Mouse (Mus musculus) spleen, adult 2 months (tissue): ENCODE results near the gene Gfod1. TPM values are rescaled to one million over a fixed set of nuclear protein-coding genes. Genes with fewer than 3 reads are reported as not detected.

ENCODE experiments used
- DNase-seq, 2 experiments: peaks; one replicate each; pipeline versions ENCODE4 v3.0.0 to v3.0.0-alpha.2; 2012 to 2021; ENCODE audit warnings: low spot score in 2 of 2, low read depth in 1 of 2
- H3K27ac ChIP-seq: fragments of 200-500 bp; 2 replicates; pipeline ENCODE4 v1.5.1; 2012; ENCODE audit warnings: low read length, inconsistent platforms; ENCODE audit not compliant: insufficient read depth
- H3K27me3 ChIP-seq: fragments of 200-500 bp; 2 replicates; pipeline ENCODE4 v1.6.1; 2012; ENCODE audit warnings: mild to moderate bottlenecking, moderate library complexity, low read length, inconsistent platforms; ENCODE audit not compliant: control insufficient read depth, insufficient read depth
- H3K36me3 ChIP-seq: fragments of 200-500 bp; 2 replicates; pipeline ENCODE4 v1.6.1; 2012; ENCODE audit warnings: mild to moderate bottlenecking, low read length, inconsistent platforms; ENCODE audit not compliant: control insufficient read depth, insufficient read depth
- H3K4me1 ChIP-seq: fragments of 200-500 bp; 2 replicates; pipeline ENCODE4 v1.6.1; 2011; ENCODE audit warnings: inconsistent platforms; ENCODE audit not compliant: control insufficient read depth, insufficient read depth, insufficient read length
- H3K4me3 ChIP-seq: fragments of 200-500 bp; 2 replicates; pipeline ENCODE4 v1.5.1; 2011; ENCODE audit warnings: mild to moderate bottlenecking, inconsistent platforms; ENCODE audit not compliant: insufficient read depth, insufficient read length; ENCODE audit errors: extremely low read depth
- CTCF ChIP-seq: fragments of 200-500 bp; IDR thresholded peaks from 2 replicates; pipeline ENCODE4 v1.5.1; 2011; ENCODE audit warnings: mild to moderate bottlenecking, inconsistent platforms; ENCODE audit not compliant: insufficient read depth, insufficient read length, insufficient replicate concordance; ENCODE audit errors: extremely low read depth
- POLR2A ChIP-seq: fragments of 200-500 bp; IDR thresholded peaks from 2 replicates; pipeline ENCODE4 v1.6.1; 2011; ENCODE audit warnings: low read depth, low read length, inconsistent platforms
- WGBS: fragments of 180-500 bp; shearing (Covaris S2); methylation state at CpG from one replicate; pipeline ENCODE4 v1.1.7; 2018; 5-methylcytosine and 5-hydroxymethylcytosine counted together
- polyA plus RNA-seq: library from polyadenylated mRNA; depleted of rRNA; stranded (reverse); fragments of >200 nt; gene quantifications from 2 replicates; pipeline ENCODE4 v1.2.3, GENCODE M21; 2012

Gene Gfod1
- polyA plus RNA-seq, 1 experiment: 2.8 TPM

- Histone ChIP-seq H3K27ac (no peak overlapping the region), H3K27me3 (no peaks in the 10 kb centered on the region), H3K4me1 (peaks cover 24% of the 10 kb centered on the region; the same call in 1 of the 2 replicates), H3K4me3 (no peak overlapping the region), H3K36me3 (no peaks in the 10 kb centered on the region)
- no peak for DNase-seq
- TF ChIP-seq CTCF (no peak), POLR2A (no peak)
- 66% methylated on average over 4 of the region's 4 CpGs for WGBS
Observed at GRCm38 (mm10) chr13:43265116-43265515, 38.9 kb downstream of the Gfod1 start.

GRCm38 (mm10) chr13:43263646-43264045 is 40.3 kb downstream of the Gfod1 start:
- DNase-seq: no peak

GRCm38 (mm10) chr13:43262114-43262739 is 41.7 kb downstream of the Gfod1 start:
- H3K4me3 ChIP-seq: no peak overlapping the region
- DNase-seq: no peak
- no peaks in the 10 kb centered on the region for H3K36me3 ChIP-seq
- 70% methylated on average over 11 of the region's 11 CpGs for WGBS
- H3K4me1 ChIP-seq: peaks cover 10% of the 10 kb centered on the region; the same call in 1 of the 2 replicates
- no peaks in the 10 kb centered on the region for H3K27me3 ChIP-seq
- TF ChIP-seq CTCF (no peak), POLR2A (no peak)
- no peak overlapping the region for H3K27ac ChIP-seq

More at GRCm38 (mm10) chr13:43263646-43264045, 40.3 kb downstream of the Gfod1 start:
- Histone ChIP-seq H3K27me3 (no peaks in the 10 kb centered on the region), H3K4me3 (no peak overlapping the region), H3K36me3 (no peaks in the 10 kb centered on the region), H3K4me1 (peaks cover 18% of the 10 kb centered on the region; the same call in 1 of the 2 replicates), H3K27ac (no peak overlapping the region)
- TF ChIP-seq CTCF: no peak
- no peak for TF ChIP-seq POLR2A
- WGBS: 80% methylated on average over 5 of the region's 5 CpGs

- no peak for TF ChIP-seq POLR2A
- TF ChIP-seq CTCF: no peak
- no peak overlapping the region for H3K4me3 ChIP-seq
- peaks cover 10% of the 10 kb centered on the region; the same call in 1 of the 2 replicates for H3K4me1 ChIP-seq
- H3K36me3 ChIP-seq: no peaks in the 10 kb centered on the region
- H3K27me3 ChIP-seq: no peaks in the 10 kb centered on the region
- no peak overlapping the region for H3K27ac ChIP-seq
- WGBS: 42% methylated on average over 3 of the region's 3 CpGs
- DNase-seq: peak in 1 of 2 experiments; percentile 33
Observed at GRCm38 (mm10) chr13:43261287-43261686, 42.7 kb downstream of the Gfod1 start.

- DNase-seq: no peak
- Histone ChIP-seq H3K27ac (no peak overlapping the region), H3K4me1 (peaks cover 8% of the 10 kb centered on the region; the same call in 1 of the 2 replicates), H3K27me3 (no peaks in the 10 kb centered on the region), H3K4me3 (no peak overlapping the region), H3K36me3 (no peaks in the 10 kb centered on the region)
- TF ChIP-seq CTCF (no peak), POLR2A (no peak)
- WGBS: 49% methylated on average over 6 of the region's 6 CpGs
Observed at GRCm38 (mm10) chr13:43260731-43261130, 43.2 kb downstream of the Gfod1 start.

GRCm38 (mm10) chr13:43256447-43256846 is 47.5 kb downstream of the Gfod1 start:
- H3K36me3 ChIP-seq: no peaks in the 10 kb centered on the region
- H3K27ac ChIP-seq: no peak overlapping the region
- TF ChIP-seq POLR2A: no peak
- no peak for TF ChIP-seq CTCF
- no peaks in the 10 kb centered on the region for H3K27me3 ChIP-seq
- peaks cover 2% of the 10 kb centered on the region; the same call in 1 of the 2 replicates for H3K4me1 ChIP-seq
- WGBS: 93% methylated on average over 2 of the region's 2 CpGs
- no peak overlapping the region for H3K4me3 ChIP-seq
- no peak for DNase-seq

GRCm38 (mm10) chr13:43253526-43253925 is 50.4 kb downstream of the Gfod1 start:
- no peak overlapping the region for H3K4me3 ChIP-seq
- TF ChIP-seq CTCF (no peak), POLR2A (no peak)
- H3K4me1 ChIP-seq: peaks cover 18% of the 10 kb centered on the region; the same call in 1 of the 2 replicates
- WGBS: 57% methylated on average over 5 of the region's 5 CpGs
- no peaks in the 10 kb centered on the region for H3K27me3 ChIP-seq
- no peaks in the 10 kb centered on the region for H3K36me3 ChIP-seq
- H3K27ac ChIP-seq: no peak overlapping the region
- DNase-seq: no peak
